ENCODE assay signal across 11 mouse cellular contexts in genomic region chr2:157801505-157802357, GRCm38 (mm10).
A peak's percentile ranks its signal among the peaks of the same experiment; 100 is the strongest.
DNase-seq lines count a peak whose midpoint lies in the region; ATAC-seq lines count a peak whose summit lies in the region.
"Had no signal": no experiment of that assay in that cellular context is flagged by ENCODE, and none has a peak within 500 bp of the region (broad histone marks: within the 10 kb centered on the region; RNA-seq: fewer than 3 reads in every experiment).

No protein-coding gene starts in this region.

- no peak overlapping the region for H3K4me3 ChIP-seq in intestine, embryonic 14.5 days (ENCODE audit: low read depth, low read length)
- no peak overlapping the region for H3K4me3 ChIP-seq in intestine, embryonic 16.5 days (ENCODE audit: low read length)
- no peak overlapping the region for H3K4me3 ChIP-seq in embryonic facial prominence, embryonic 13.5 days
- no peak overlapping the region for H3K4me3 ChIP-seq in hindbrain, embryonic 15.5 days
- peak overlapping the region; percentile 8; the same call in 1 of the 2 replicates for H3K4me3 ChIP-seq in midbrain, embryonic 14.5 days (replicated peaks; ENCODE audit: low read depth, low read length)
- H3K4me3 ChIP-seq: gastrocnemius, adult 2 months; stomach, embryonic 15.5 days had no signal

- H3K4me1 ChIP-seq in intestine, embryonic 14.5 days (replicated peaks; ENCODE audit: control insufficient read depth, insufficient read depth, low read length): peaks cover 9% of the 10 kb centered on the region
- H3K4me1 ChIP-seq in intestine, embryonic 16.5 days (ENCODE audit: control insufficient read depth, insufficient read depth, low read length): no peaks in the 10 kb centered on the region
- peaks cover 56% of the 10 kb centered on the region for H3K4me1 ChIP-seq in embryonic facial prominence, embryonic 13.5 days
- H3K4me1 ChIP-seq in hindbrain, embryonic 15.5 days (replicated peaks): peaks cover 61% of the 10 kb centered on the region
- peaks cover 55% of the 10 kb centered on the region for H3K4me1 ChIP-seq in midbrain, embryonic 14.5 days (ENCODE audit: control insufficient read depth, insufficient read depth, low read length)
- H3K4me1 ChIP-seq: stomach, embryonic 15.5 days had no signal

- 33% methylated on average over 8 of the region's 8 CpGs for WGBS in intestine, embryonic 14.5 days
- WGBS in intestine, embryonic 16.5 days: 39% methylated on average over 8 of the region's 8 CpGs
- WGBS in embryonic facial prominence, embryonic 13.5 days: 25% methylated on average over 8 of the region's 8 CpGs
- WGBS in hindbrain, embryonic 15.5 days: 19% methylated on average over 8 of the region's 8 CpGs
- WGBS in midbrain, embryonic 14.5 days: 27% methylated on average over 8 of the region's 8 CpGs

- no peak for DNase-seq in intestine, embryonic 14.5 days (ENCODE audit: low spot score)
- no peak for DNase-seq in midbrain, embryonic 14.5 days
- DNase-seq in layer of hippocampus, postnatal 10 days (ENCODE audit: low spot score in 2 of 2): no peak
- no peak for DNase-seq in heart, postnatal 14 days
- DNase-seq in heart, adult 11 months: no peak
- DNase-seq: gastrocnemius, adult 2 months; right cerebral cortex, adult 18-20 months had no signal

- no peak overlapping the region for H3K9ac ChIP-seq in intestine, embryonic 14.5 days (ENCODE audit: low read length)
- no peak overlapping the region for H3K9ac ChIP-seq in intestine, embryonic 16.5 days (ENCODE audit: low read depth, low read length)
- peak overlapping the region; percentile 2; the same call in 1 of the 2 replicates for H3K9ac ChIP-seq in embryonic facial prominence, embryonic 13.5 days
- peak overlapping the region; percentile 30 for H3K9ac ChIP-seq in hindbrain, embryonic 15.5 days
- peak overlapping the region; percentile 56 for H3K9ac ChIP-seq in midbrain, embryonic 14.5 days (replicated peaks; ENCODE audit: low read length)
- H3K9ac ChIP-seq: stomach, embryonic 15.5 days had no signal

- H3K4me2 ChIP-seq in intestine, embryonic 14.5 days (ENCODE audit: low read length): no peak overlapping the region
- no peak overlapping the region for H3K4me2 ChIP-seq in intestine, embryonic 16.5 days (ENCODE audit: low read depth, low read length)
- peak overlapping the region; percentile 31; the same call in 1 of the 2 replicates for H3K4me2 ChIP-seq in embryonic facial prominence, embryonic 13.5 days
- H3K4me2 ChIP-seq in hindbrain, embryonic 15.5 days: peak overlapping the region; percentile 31
- peak overlapping the region; percentile 39 for H3K4me2 ChIP-seq in midbrain, embryonic 14.5 days (ENCODE audit: low read length)
- H3K4me2 ChIP-seq: stomach, embryonic 15.5 days had no signal

- peak overlapping the region; percentile 38; the same call in 1 of the 2 replicates for H3K27ac ChIP-seq in intestine, embryonic 14.5 days (ENCODE audit: low read depth)
- no peak overlapping the region for H3K27ac ChIP-seq in intestine, embryonic 16.5 days (ENCODE audit: low read length)
- peak overlapping the region; percentile 75 for H3K27ac ChIP-seq in embryonic facial prominence, embryonic 13.5 days
- peak overlapping the region; percentile 89 for H3K27ac ChIP-seq in hindbrain, embryonic 15.5 days (replicated peaks)
- peak overlapping the region; percentile 95 for H3K27ac ChIP-seq in midbrain, embryonic 14.5 days (replicated peaks; ENCODE audit: low read depth, low read length)
- H3K27ac ChIP-seq: gastrocnemius, adult 2 months; stomach, embryonic 15.5 days had no signal

- H3K36me3 ChIP-seq in intestine, embryonic 14.5 days (ENCODE audit: control insufficient read depth, insufficient read depth, low read length): 0 out of 2 replicates have a peak, but pooled peaks cover 6% of the 10 kb centered on the region
- no peaks in the 10 kb centered on the region for H3K36me3 ChIP-seq in intestine, embryonic 16.5 days (ENCODE audit: control insufficient read depth, insufficient read depth, low read length)
- H3K36me3 ChIP-seq in embryonic facial prominence, embryonic 13.5 days: 0 out of 2 replicates have a peak, but pooled peaks cover 5% of the 10 kb centered on the region
- H3K36me3 ChIP-seq in hindbrain, embryonic 15.5 days: no peaks in the 10 kb centered on the region
- peaks cover 6% of the 10 kb centered on the region; the same call in 1 of the 2 replicates for H3K36me3 ChIP-seq in midbrain, embryonic 14.5 days (ENCODE audit: control insufficient read depth, insufficient read depth, low read length)
- H3K36me3 ChIP-seq: stomach, embryonic 15.5 days had no signal

- no peaks in the 10 kb centered on the region for H3K27me3 ChIP-seq in intestine, embryonic 14.5 days (replicated peaks; ENCODE audit: control insufficient read depth, insufficient read depth, low read length)
- no peaks in the 10 kb centered on the region for H3K27me3 ChIP-seq in intestine, embryonic 16.5 days (replicated peaks; ENCODE audit: control insufficient read depth, insufficient read depth, low read length)
- no peaks in the 10 kb centered on the region for H3K27me3 ChIP-seq in embryonic facial prominence, embryonic 13.5 days
- H3K27me3 ChIP-seq in hindbrain, embryonic 15.5 days: no peaks in the 10 kb centered on the region
- no peaks in the 10 kb centered on the region for H3K27me3 ChIP-seq in midbrain, embryonic 14.5 days (ENCODE audit: control insufficient read depth, insufficient read depth, low read length)
- H3K27me3 ChIP-seq: stomach, embryonic 15.5 days had no signal

- intact Hi-C loops in heart, postnatal 14 days (cut with DNase I): no loop called here

- H3K9me3 ChIP-seq in intestine, embryonic 14.5 days (ENCODE audit: control insufficient read depth, low read length): no peaks in the 10 kb centered on the region
- no peaks in the 10 kb centered on the region for H3K9me3 ChIP-seq in intestine, embryonic 16.5 days (ENCODE audit: control insufficient read depth, low read length)
- H3K9me3 ChIP-seq in embryonic facial prominence, embryonic 13.5 days: no peaks in the 10 kb centered on the region
- H3K9me3 ChIP-seq in hindbrain, embryonic 15.5 days: no peaks in the 10 kb centered on the region
- no peaks in the 10 kb centered on the region for H3K9me3 ChIP-seq in midbrain, embryonic 14.5 days (ENCODE audit: control insufficient read depth, low read length)
- H3K9me3 ChIP-seq: stomach, embryonic 15.5 days had no signal

- no peak for ATAC-seq in intestine, embryonic 14.5 days (replicated peaks; ENCODE audit: low FRiP score, low TSS enrichment, low read depth)
- ATAC-seq in intestine, embryonic 16.5 days: no peak
- no peak for ATAC-seq in embryonic facial prominence, embryonic 13.5 days (ENCODE audit: insufficient number of reproducible peaks, insufficient read depth, low FRiP score, low TSS enrichment, low read depth)
- peak; percentile 49; the same call in 1 of the 2 replicates for ATAC-seq in hindbrain, embryonic 15.5 days (ENCODE audit: low FRiP score, low read depth)
- peak; percentile 40; the same call in 1 of the 2 replicates for ATAC-seq in midbrain, embryonic 14.5 days (ENCODE audit: low FRiP score, low TSS enrichment)

Comparison
In these comparisons a context has a peak if more than half of its experiments do, and no peak if none do; other contexts are left out.
1. ATAC-seq: peak in hindbrain, embryonic 15.5 days (single experiment) and midbrain, embryonic 14.5 days (single experiment); none in intestine, embryonic 14.5 days (single experiment), intestine, embryonic 16.5 days (single experiment) and embryonic facial prominence, embryonic 13.5 days (single experiment).
2. H3K4me2 ChIP-seq: peak in embryonic facial prominence, embryonic 13.5 days (single experiment), hindbrain, embryonic 15.5 days (single experiment) and midbrain, embryonic 14.5 days (single experiment); none in intestine, embryonic 14.5 days (single experiment) and intestine, embryonic 16.5 days (single experiment).
3. H3K9ac ChIP-seq: peak in embryonic facial prominence, embryonic 13.5 days (single experiment), hindbrain, embryonic 15.5 days (single experiment) and midbrain, embryonic 14.5 days (single experiment); none in intestine, embryonic 14.5 days (single experiment) and intestine, embryonic 16.5 days (single experiment).